Mouse (Mus musculus) yolk sac, embryonic 10.5 days (tissue): ENCODE results near the gene Frem2.
A peak's percentile ranks its signal among the peaks of the same experiment; 100 is the strongest.

ENCODE experiments used
- DNase-seq: peaks from one replicate; pipeline ENCODE4 v3.0.0-alpha.2; 2017; ENCODE audit warnings: low spot score

The Frem2 gene

DNA sequence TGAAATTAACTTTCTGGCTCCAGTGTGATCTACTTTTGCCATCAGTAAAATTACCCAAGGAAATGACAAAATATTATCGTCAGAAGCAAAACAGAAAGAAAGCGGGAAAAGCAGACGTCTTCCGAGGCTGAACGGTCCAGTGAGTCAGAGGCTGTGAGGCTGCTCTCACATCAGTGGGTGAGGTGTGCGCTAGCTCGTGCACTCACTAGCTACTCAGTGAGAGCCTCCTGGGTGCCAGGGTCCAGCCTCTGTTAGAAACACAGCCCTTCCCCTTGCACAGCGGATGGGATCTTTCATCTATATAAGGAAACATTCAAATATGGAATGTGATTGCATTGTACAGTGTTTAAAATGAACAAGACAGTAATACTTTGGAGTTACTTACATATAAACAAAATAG is 36.8 kb downstream of the Frem2 start:
- no peak for DNase-seq

GRCm38 (mm10) chr3:53611106-53611505 is 46.0 kb downstream of the Frem2 start:
- DNase-seq = no peak

DNA sequence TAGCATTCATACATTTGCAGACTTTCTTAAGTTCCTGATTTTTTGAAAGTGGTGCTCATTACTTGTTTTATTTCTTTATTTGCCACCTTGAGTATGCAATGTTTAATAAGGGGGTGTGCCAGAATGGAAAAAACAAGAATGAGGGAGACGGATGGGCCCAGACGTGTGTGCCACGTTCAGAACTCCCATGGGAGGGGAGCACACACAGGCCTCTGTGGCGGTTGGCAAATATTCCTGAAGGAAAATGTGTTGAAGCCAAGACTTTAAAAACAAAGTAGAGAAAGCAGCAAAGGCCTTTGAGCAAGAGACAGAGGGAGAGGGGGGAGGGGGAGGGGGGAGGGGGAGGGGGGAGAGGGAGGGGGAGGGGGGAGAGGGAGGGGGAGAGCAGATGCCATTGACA is 47.3 kb downstream of the Frem2 start:
- DNase-seq = no peak

GRCm38 (mm10) chr3:53600140-53600539 is 57.0 kb downstream of the Frem2 start:
- DNase-seq = no peak

DNA sequence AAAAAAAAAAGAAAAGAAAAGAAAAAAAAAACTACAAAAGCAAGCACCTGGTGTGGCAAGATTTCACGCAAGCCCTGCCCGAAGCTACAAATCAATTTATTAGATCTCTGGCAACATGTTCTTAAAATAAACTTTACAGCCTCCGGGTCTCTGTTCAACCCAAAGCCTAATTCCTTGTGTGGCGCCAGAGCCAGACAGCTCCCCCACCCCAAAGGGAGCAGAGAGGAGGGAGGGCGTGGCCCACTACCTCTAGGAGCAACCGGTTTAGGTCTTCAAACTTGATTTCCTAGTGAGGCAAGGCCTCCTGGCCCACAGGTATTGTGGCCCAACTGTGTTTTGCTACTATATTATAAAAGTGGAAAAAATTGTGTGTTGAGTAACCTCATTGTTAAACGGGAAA is 57.8 kb downstream of the Frem2 start:
- peak; percentile 44 for DNase-seq

- DNase-seq = peak; percentile 86
These were observed 58.9 kb downstream of the Frem2 start for GRCm38 (mm10) chr3:53598153-53598800.

DNA sequence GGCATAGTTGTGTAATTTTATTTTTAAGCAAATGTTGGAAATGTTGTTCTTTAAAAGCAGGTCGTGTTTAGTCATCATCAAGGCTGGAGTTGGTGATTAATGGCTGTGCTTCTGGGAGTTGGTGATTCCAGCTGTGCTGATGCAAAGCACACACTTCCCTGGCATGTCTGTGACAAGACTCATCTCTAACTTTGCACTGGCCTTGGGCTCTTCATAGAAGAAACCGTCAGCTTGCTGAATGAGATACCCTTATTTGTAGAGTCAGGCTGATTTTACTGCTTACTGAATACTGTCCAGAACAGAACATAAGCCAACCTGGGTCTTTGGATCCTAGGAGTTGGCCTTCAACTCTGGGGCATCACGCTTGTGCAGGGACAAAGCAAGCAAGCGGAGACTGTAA is 62.7 kb downstream of the Frem2 start:
- no peak for DNase-seq

GRCm38 (mm10) chr3:53593718-53594117 is 63.4 kb downstream of the Frem2 start:
- DNase-seq = no peak

DNA sequence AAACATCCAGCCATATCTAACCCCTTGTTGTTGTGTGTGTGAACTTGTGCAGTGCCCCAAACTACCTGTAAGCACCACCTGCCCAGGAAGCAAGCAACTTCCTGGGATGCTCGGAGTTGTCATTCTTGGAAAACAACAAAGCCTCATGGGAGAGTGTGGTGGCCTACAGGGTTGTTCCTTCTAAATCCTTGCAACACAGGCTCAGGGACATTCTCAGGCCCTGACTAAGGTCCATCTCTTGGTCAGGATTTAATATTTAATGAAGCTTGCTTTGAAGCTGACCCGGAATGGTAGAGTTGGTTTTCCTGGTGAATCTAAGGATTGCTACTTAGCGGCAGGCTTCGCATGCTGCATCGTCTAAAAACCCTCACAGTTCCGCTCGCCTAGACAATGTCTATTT is 65.1 kb downstream of the Frem2 start:
- DNase-seq = peak; percentile 37

DNA sequence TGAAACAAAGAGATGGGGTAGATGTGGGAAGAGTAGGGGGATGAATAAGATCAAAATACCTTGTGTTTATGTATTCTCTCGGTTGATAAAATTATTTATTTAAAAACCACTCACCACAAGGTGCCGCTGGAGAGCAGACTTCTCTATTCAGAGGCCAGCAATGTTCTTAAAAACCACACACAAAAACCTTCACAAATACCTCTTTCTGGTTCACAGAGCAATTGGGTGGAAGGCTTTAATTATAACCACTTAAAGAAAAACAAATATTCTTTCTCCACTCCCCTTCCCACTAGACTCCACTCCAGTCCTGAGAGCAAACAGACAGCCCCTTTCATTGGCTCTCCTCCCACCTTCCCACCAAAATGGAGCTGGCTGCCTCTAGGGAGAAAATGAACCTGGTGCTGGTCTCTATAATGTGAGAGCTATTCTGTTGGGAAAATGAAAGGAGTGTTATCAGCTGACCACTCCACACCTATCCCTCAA is 67.0 kb downstream of the Frem2 start:
- DNase-seq = peak; percentile 53

DNA sequence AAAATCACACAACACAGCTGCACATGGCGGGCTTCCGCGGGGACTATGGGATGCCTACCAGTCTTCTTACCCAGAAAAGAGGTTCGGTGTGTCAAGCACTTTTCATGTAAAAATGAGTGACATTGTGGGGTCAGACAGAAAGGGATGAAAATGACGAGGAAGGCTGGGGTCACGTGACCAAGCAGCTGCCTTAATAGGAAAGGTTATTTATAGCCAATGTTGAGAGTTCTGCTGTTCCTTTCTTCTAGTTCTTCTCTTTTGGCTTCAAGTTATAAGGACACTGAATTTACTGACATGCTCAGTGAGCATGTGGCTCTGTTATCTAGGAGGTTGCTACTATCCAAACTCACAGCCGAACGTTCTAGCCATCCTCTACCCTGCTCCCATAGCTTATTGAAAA is 73.9 kb downstream of the Frem2 start:
- DNase-seq = no peak

- no peak for DNase-seq
These were observed 76.4 kb downstream of the Frem2 start for GRCm38 (mm10) chr3:53580596-53581254.

DNA sequence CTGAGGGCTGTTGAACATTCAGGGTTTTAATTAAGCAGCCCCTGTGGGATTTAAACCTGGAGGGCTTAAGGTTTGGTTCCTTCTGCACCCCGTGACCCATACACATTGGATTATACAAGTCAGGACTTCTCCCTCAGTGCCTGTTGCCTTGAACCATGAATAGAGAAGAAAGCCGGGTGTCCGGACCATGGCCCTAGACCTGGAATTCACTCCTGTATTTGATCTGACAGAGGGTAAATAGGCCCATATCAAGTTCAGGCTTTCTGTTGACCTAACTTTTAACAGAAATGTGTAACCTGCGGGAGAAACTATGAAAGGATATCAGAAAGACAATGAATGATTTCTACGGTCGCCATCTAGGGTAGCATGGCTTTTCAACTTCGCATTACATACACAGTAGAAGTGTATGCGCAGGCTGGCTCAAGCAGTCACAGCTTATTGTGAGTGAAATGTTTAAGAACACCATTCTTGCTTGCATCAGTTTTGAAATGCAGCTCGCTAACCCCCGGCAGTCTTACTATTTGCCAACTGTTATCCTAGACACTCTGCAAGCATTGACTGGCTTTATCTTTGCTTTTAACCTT is 77.9 kb downstream of the Frem2 start:
- no peak for DNase-seq

DNA sequence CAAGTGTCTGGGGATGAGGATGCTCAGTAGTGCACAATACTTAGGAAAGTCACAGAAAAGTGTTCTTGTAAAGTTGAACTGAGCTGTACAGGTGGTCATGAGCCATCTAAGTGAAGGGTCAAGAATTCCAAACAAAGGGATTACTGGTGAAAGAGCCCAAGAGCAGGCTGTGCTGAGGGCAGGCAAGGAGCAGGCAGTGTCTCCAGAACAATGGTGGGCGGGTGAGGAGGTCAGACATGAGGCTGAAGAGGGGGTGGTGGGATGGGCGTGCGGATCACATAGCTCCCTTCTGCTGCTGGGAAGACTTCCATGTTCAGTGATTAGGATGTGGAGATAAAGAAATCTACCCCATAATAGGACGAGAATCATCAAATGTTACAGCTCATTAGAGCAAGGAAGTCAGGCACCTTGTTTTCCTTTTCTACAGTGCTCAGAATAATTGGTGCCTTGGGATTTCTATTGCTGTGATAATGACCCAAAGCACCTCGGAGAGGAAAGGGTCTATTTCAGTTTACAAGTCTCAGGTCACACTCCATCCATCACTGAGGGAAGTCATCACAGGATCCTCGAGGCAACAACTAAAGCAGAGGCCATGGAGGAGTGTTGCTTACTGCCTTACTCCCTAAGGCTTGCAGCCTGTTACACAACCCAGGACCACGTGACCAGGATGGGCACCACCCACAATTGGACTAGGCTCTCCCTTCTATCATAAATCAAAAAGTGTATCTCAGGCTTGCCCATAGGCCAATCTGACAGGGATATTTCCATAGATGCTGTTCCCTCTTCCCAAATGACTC is 80.6 kb downstream of the Frem2 start:
- DNase-seq = no peak

- no peak for DNase-seq
These were observed 83.0 kb downstream of the Frem2 start for GRCm38 (mm10) chr3:53574123-53574522.

DNA sequence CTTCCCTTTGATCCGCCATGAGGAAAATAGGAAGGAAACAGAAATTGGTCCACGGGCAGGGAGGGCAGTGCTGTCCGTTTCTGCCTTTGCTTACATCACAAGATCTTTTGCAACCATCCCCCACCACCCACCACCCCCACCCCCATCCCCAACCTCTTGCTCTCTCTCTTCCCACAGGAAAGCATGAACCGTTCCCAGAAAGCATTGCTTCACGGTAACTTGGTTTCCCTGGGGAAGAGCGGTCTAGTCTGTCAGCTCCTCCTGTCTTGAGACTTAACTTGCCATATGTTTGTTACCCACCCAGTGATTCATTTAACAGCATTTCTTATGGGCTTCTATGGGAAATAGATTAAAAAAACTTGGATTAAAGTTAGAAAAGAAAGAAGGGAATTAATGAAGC is 85.5 kb downstream of the Frem2 start:
- no peak for DNase-seq

GRCm38 (mm10) chr3:53564521-53564920 is 92.6 kb downstream of the Frem2 start:
- no peak for DNase-seq

GRCm38 (mm10) chr3:53563746-53564145 is 93.4 kb downstream of the Frem2 start:
- no peak for DNase-seq

DNA sequence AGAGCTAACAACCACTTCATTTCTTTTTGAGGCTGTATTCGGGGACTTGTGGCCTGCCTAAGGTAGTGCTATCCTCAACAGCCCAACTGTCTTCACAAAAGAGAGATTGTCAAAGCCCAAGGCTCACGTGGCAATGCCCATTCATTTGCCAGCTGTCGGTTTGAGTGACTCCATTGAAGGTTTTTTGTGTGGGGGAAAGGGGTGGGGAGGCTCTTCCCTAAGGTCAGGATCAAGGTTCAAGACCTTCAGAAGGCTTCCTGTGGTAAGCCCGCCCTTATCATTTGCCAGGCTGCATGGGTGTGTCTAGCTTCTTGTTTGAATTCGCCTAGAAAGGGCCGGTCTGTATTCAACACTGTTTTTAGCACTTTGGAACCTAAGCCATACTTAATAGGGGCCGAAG is 95.3 kb downstream of the Frem2 start:
- DNase-seq = no peak

GRCm38 (mm10) chr3:53559056-53559455 is 98.1 kb downstream of the Frem2 start:
- DNase-seq = no peak

GRCm38 (mm10) chr3:53558230-53558629 is 98.9 kb downstream of the Frem2 start:
- no peak for DNase-seq

DNA sequence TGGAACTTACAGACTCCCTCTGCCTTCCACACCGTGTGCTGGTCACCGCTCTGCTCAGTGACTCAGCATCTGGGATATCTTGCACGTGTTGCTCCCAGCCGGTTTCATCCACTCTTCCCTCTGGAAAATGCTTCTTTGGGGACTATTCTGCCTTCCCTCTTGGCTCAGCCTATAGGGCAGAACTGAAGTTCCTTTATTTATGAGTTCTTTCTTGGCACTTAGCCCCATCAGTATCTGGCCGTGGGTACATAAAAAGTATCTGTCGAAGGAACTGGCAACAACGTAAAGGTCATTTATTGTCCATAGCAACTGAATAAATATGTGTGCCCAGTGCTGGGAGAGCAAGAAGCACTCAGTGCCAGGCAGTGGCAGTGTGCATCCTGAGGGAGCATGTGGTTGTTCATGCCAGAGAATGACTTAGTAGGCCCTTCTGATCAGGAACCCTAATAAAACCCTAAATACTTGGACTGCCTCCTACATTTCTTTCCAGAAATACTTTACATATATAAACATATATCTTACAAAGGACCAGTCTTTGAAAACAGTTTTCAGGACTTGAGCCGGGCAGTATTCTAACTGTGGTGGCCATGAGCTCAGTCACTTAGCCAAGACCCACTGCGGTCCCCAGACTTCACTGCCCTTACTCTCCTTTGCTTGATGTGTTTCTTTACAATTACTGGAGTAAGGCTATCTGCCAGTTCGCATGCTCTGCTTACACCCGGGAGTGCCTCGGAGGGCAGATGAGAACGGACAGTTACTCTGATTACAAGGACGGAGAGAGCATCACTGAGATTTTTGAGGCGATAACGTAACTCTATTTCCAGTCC is 99.6 kb downstream of the Frem2 start:
- DNase-seq = no peak
